Mouse (Mus musculus) induced T-regulatory cell, adult 2 months (primary cell): Measurements from ENCODE around the gene Peli3.

Source experiments
- DNase-seq: peaks from one replicate; pipeline ENCODE4 v3.0.0-alpha.2; 2012; ENCODE audit warnings: low read depth

The Peli3 gene

GRCm38 (mm10) chr19:4909376-4909775 lies 33.6 kb downstream of the Peli3 start:
- DNase-seq, result no peak

GRCm38 (mm10) chr19:4908107-4908506 lies 34.8 kb downstream of the Peli3 start:
- peak; percentile 66 for DNase-seq

- DNase-seq, result peak; percentile 91
These were observed 36.7 kb downstream of the Peli3 start, which contains the start of gene Bbs1 for GRCm38 (mm10) chr19:4905979-4906794. Gene Bbs1 (minus strand): TSS chr19:4906628.

DNA sequence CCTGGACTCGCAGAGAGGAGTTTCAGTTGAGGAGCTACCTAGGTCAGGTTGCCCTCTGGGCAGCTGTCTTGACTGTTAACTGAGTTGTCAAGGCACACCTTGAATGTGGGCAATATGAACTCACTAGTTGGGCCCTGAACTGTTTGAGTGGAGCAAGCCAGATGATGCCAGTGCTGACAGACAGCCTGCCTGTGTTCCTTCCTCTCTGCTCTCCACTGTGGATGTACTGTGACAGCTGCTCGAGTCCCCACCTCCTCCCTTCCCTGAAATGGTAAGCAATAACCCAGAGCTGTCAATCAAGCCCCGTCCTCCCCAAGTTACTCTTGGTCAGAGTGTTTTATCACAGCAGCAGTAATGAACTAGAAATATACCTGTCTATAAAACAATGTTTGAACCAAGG lies 43.0 kb downstream of the Peli3 start:
- DNase-seq, result no peak

DNA sequence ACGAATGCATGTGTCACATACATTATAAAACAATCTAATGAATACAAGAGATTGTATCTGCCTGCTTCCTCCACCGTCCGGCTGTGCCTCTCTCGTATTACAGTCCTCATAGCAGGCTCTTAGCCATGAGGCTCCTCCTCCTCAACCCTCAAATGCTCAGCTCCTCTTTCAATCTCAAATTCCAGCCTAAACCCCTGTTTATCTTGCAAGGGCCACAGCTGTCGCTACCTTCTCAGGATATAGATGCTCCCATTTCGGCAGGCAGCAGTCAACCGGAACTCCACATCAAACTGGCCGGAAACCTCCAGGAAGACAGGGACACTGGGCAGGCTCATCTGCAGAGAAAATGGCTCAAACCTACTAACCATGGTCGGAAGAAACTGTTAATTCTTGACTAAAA lies 44.0 kb downstream of the Peli3 start:
- no peak for DNase-seq

GRCm38 (mm10) chr19:4896780-4897520 lies 46.0 kb downstream of the Peli3 start:
- no peak for DNase-seq

DNA sequence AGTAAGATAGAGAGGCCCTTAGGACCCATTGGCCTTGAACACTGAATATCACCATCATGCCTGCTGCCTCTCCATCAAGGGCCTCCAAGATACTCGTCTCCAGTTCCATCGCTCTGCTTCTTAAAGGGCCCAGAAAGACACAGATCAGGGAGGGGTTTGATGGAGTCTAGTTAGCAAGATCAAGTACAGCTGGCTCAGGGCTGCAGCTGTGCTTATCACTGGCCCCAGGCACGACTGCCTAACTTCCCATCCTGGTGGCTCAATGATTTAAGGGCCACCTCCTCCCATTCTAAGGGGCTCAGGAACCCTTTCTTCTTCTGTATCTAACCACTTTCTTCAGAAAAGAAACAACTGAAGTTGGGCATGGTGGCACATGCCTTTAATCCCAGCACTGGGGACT lies 51.1 kb downstream of the Peli3 start:
- no peak for DNase-seq

DNA sequence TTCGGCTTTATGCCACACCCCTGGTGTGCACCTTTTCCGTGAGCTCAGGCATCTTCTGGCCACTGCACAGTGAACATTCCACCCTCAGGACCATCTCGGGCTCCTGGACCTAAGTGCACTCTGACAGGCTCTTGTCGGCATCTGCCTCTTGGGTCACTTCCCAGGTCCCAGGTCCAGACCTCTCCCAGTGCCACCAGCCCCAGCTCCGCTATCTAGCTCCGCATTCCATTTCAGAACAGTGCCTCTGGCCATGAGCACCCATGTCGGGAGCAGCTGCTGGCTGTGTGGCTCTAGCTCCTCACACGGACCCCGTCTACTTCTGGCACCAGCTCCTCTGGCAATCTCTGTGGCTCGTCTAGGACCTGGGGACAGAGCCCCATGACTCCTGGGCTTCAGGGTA lies 53.1 kb downstream of the Peli3 start:
- no peak for DNase-seq

DNA sequence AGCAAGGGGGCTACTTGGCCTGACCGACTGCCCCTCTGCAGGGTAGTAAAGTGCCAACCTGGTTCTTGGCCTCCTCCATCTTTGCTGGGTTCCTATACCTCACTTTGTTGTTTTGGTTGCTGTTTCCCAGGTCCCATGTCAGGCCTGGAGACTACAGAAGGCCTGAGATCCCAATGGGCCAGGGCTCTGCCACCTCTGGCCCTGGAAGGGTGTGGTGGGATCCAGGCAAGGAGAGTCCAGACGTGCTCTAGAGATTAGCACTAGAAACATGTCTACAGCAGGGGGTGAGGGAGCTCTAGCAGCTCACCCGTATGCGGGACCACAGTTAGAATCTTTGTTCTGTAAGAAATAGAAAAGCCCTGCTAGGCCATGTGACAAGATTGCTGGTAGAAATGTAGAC lies 59.0 kb downstream of the Peli3 start:
- DNase-seq, result no peak
